Mouse (Mus musculus): ENCODE results near the gene Il17c.

GRCm38 (mm10) chr8:122437708-122438331, 16.0 kb downstream of the Il17c start:
- TF ChIP-seq CTCF (conservative IDR thresholded peaks at IDR 0.05; ENCODE audit: insufficient read depth, insufficient read length, low read depth, low read length) = no peak
- no peak for TF ChIP-seq POLR2A (IDR thresholded peaks at IDR 0.05; ENCODE audit: low read depth, low read length)
